Mouse (Mus musculus): ENCODE data around the gene Epb41l3. TPM values are rescaled to one million over a fixed set of nuclear protein-coding genes. Genes with fewer than 3 reads are reported as not detected.

Epb41l3 gene
- total and polyA plus RNA-seq, 3 experiments: not detected

GRCm38 (mm10) chr17:69127981-69128380 lies 52.5 kb downstream of the Epb41l3 start:
- H3K27me3 ChIP-seq (ENCODE audit: control insufficient read depth in 1 of 2, insufficient read depth in 2 of 2, low read length in 2 of 2): no peaks in the 10 kb centered on the region
- DNase-seq (ENCODE audit: low read depth, low spot score): no peak
- no peaks in the 10 kb centered on the region for H3K36me3 ChIP-seq (ENCODE audit: control insufficient read depth in 1 of 2, insufficient read depth in 2 of 2, low read length in 2 of 2)
- H3K4me1 ChIP-seq (ENCODE audit: control insufficient read depth in 1 of 2, insufficient read depth in 2 of 2, low read length in 2 of 2): no peaks in the 10 kb centered on the region
- no peaks in the 10 kb centered on the region for H3K9me3 ChIP-seq (replicated peaks; ENCODE audit: insufficient read depth, low read length)
- H3K79me2 ChIP-seq (ENCODE audit: control insufficient read depth, insufficient read depth, low read length, poor library complexity): no peaks in the 10 kb centered on the region
- H3K4me3 ChIP-seq (ENCODE audit: control insufficient read depth in 1 of 2, insufficient read depth in 1 of 2, low read depth in 2 of 2, low read length in 2 of 2): no peak overlapping the region
- TF ChIP-seq BHLHE40 (IDR thresholded peaks at IDR 0.05; ENCODE audit: borderline replicate concordance, low read depth, low read length): no peak
- TF ChIP-seq POLR2AphosphoS5 (IDR thresholded peaks at IDR 0.05; ENCODE audit: borderline replicate concordance, low read depth, low read length): no peak
- no peak for TF ChIP-seq GABPA (IDR thresholded peaks at IDR 0.05; ENCODE audit: low read depth, low read length)
- no peak for TF ChIP-seq RCOR1 (IDR thresholded peaks at IDR 0.05; ENCODE audit: low read depth, low read length)
- no peak for TF ChIP-seq ELF1 (IDR thresholded peaks at IDR 0.05; ENCODE audit: low read depth, low read length)
- TF ChIP-seq UBTF (IDR thresholded peaks at IDR 0.05; ENCODE audit: borderline replicate concordance, insufficient read depth, low read depth, low read length): no peak
- TF ChIP-seq MAFK (IDR thresholded peaks at IDR 0.05; ENCODE audit: borderline replicate concordance, low read depth, low read length): no peak
- no peak for TF ChIP-seq NRF1 (IDR thresholded peaks at IDR 0.05; ENCODE audit: insufficient read depth, low read depth, low read length, poor library complexity, severe bottlenecking)
- TF ChIP-seq TBP (IDR thresholded peaks at IDR 0.05; ENCODE audit: low read depth, low read length): no peak
- TF ChIP-seq TAL1 (IDR thresholded peaks at IDR 0.05; ENCODE audit: low read length): no peak
- no peak for TF ChIP-seq CHD2 (IDR thresholded peaks at IDR 0.05; ENCODE audit: low read length)
- no peak for TF ChIP-seq E2F4 (IDR thresholded peaks at IDR 0.05; ENCODE audit: borderline replicate concordance, low read depth, low read length)
- no peak for TF ChIP-seq ZC3H11A (IDR thresholded peaks at IDR 0.05; ENCODE audit: low read depth, low read length)
- TF ChIP-seq MXI1 (IDR thresholded peaks at IDR 0.05; ENCODE audit: low read depth, low read length): no peak
- no peak for TF ChIP-seq HCFC1 (IDR thresholded peaks at IDR 0.05; ENCODE audit: low read depth, low read length)
- TF ChIP-seq KAT2A (conservative IDR thresholded peaks at IDR 0.05; ENCODE audit: low read depth, low read length): no peak
- TF ChIP-seq MAX (IDR thresholded peaks at IDR 0.05; ENCODE audit: low read length): no peak
- no peak for TF ChIP-seq MAZ (IDR thresholded peaks at IDR 0.05; ENCODE audit: low read depth, low read length)
- no peak overlapping the region for H3K9ac ChIP-seq (ENCODE audit: control insufficient read depth, low read depth, low read length, poor library complexity, severe bottlenecking)
- no peak overlapping the region for H3K27ac ChIP-seq (ENCODE audit: control insufficient read depth, low read depth, low read length)

- Histone ChIP-seq H3K9ac (ENCODE audit: control insufficient read depth, low read depth, low read length, poor library complexity, severe bottlenecking) (no peak overlapping the region), H3K4me3 (ENCODE audit: control insufficient read depth in 1 of 2, insufficient read depth in 1 of 2, low read depth in 2 of 2, low read length in 2 of 2) (no peak overlapping the region), H3K9me3 (replicated peaks; ENCODE audit: insufficient read depth, low read length) (no peaks in the 10 kb centered on the region), H3K79me2 (ENCODE audit: control insufficient read depth, insufficient read depth, low read length, poor library complexity) (no peaks in the 10 kb centered on the region), H3K4me1 (ENCODE audit: control insufficient read depth in 1 of 2, insufficient read depth in 2 of 2, low read length in 2 of 2) (no peaks in the 10 kb centered on the region), H3K27ac (ENCODE audit: control insufficient read depth, low read depth, low read length) (no peak overlapping the region), H3K27me3 (ENCODE audit: control insufficient read depth in 1 of 2, insufficient read depth in 2 of 2, low read length in 2 of 2) (no peaks in the 10 kb centered on the region), H3K36me3 (ENCODE audit: control insufficient read depth in 1 of 2, insufficient read depth in 2 of 2, low read length in 2 of 2) (no peaks in the 10 kb centered on the region)
- TF ChIP-seq RAD21 (IDR thresholded peaks at IDR 0.05; ENCODE audit: low read depth, low read length) (no peak), TCF12 (IDR thresholded peaks at IDR 0.05; ENCODE audit: low read depth, low read length) (no peak), GATA1 (IDR thresholded peaks at IDR 0.05; ENCODE audit: low read depth, low read length) (no peak), CHD2 (IDR thresholded peaks at IDR 0.05; ENCODE audit: low read length) (no peak), USF1 (IDR thresholded peaks at IDR 0.05; ENCODE audit: low read depth, low read length) (no peak), NELFE (IDR thresholded peaks at IDR 0.05; ENCODE audit: low read depth, low read length) (no peak), MEF2A (IDR thresholded peaks at IDR 0.05; ENCODE audit: extremely low read depth, insufficient replicate concordance, low read depth, low read length, poor library complexity, severe bottlenecking) (no peak), TBP (IDR thresholded peaks at IDR 0.05; ENCODE audit: low read depth, low read length) (no peak), CTCF (IDR thresholded peaks at IDR 0.05 in 2 of 3, conservative IDR thresholded peaks at IDR 0.05 in 1 of 3; ENCODE audit: control insufficient read depth in 1 of 3, insufficient read depth in 1 of 3, low read depth in 2 of 3, low read length in 3 of 3, poor library complexity in 1 of 3, severe bottlenecking in 1 of 3) (no peak), USF2 (IDR thresholded peaks at IDR 0.05; ENCODE audit: borderline replicate concordance in 1 of 2, insufficient read depth in 1 of 2, low read depth in 1 of 2, low read length in 2 of 2) (no peak), MYB (IDR thresholded peaks at IDR 0.05; ENCODE audit: low read depth, low read length) (no peak), ZMIZ1 (IDR thresholded peaks at IDR 0.05; ENCODE audit: low read depth, low read length) (no peak), SIN3A (IDR thresholded peaks at IDR 0.05; ENCODE audit: low read length) (no peak), E2F4 (IDR thresholded peaks at IDR 0.05; ENCODE audit: borderline replicate concordance, low read depth, low read length) (no peak), POLR2AphosphoS2 (IDR thresholded peaks at IDR 0.05; ENCODE audit: low read length) (no peak), RCOR1 (IDR thresholded peaks at IDR 0.05; ENCODE audit: low read depth, low read length) (no peak), ETS1 (IDR thresholded peaks at IDR 0.05; ENCODE audit: low read depth, low read length) (no peak), KAT2A (conservative IDR thresholded peaks at IDR 0.05; ENCODE audit: low read depth, low read length) (no peak)
- DNase-seq (ENCODE audit: low read depth, low spot score): no peak
Observed at GRCm38 (mm10) chr17:69129434-69129833, 54.0 kb downstream of the Epb41l3 start.

Measured in MEL (cell line).